Mouse (Mus musculus) kidney, embryonic 16.5 days (tissue): ENCODE data around the gene Rita1. TPM values are rescaled to one million over a fixed set of nuclear protein-coding genes. Genes with fewer than 3 reads are reported as not detected.
A peak's percentile ranks its signal among the peaks of the same experiment; 100 is the strongest.

Experiments used
- ATAC-seq: fragments of 200-750 bp; cut with Nextera tagmentation; 2 replicates; pipeline ENCODE4 v1.8.0; 2017; ENCODE audit warnings: moderate TSS enrichment; ENCODE audit not compliant: low FRiP score, low TSS enrichment
- H3K27ac ChIP-seq: fragments of 300-500 bp; sonication (generic); 2 replicates; pipeline ENCODE4 v1.5.1; 2014; ENCODE audit warnings: low read length
- H3K27me3 ChIP-seq: fragments of 300-500 bp; sonication (generic); 2 replicates; pipeline ENCODE4 v1.6.1; 2014; ENCODE audit warnings: low read length, control low read depth, mixed read lengths; ENCODE audit not compliant: insufficient read depth
- H3K36me3 ChIP-seq: fragments of 300-500 bp; sonication (generic); 2 replicates; pipeline ENCODE4 v1.6.1; 2014; ENCODE audit warnings: low read length, control low read depth, mixed read lengths; ENCODE audit not compliant: insufficient read depth
- H3K4me1 ChIP-seq: fragments of 300-500 bp; sonication (generic); 2 replicates; pipeline ENCODE4 v1.6.1; 2014; ENCODE audit warnings: low read length, control low read depth, mixed read lengths; ENCODE audit not compliant: insufficient read depth
- H3K4me2 ChIP-seq: fragments of 300-500 bp; sonication (generic); replicated peaks from 2 replicates; pipeline ENCODE4 v1.6.1; 2014; ENCODE audit warnings: low read depth, low read length
- H3K4me3 ChIP-seq: fragments of 300-500 bp; sonication (generic); 2 replicates; pipeline ENCODE4 v1.5.1; 2014; ENCODE audit warnings: mild to moderate bottlenecking, low read length
- H3K9ac ChIP-seq: fragments of 300-500 bp; sonication (generic); replicated peaks from 2 replicates; pipeline ENCODE4 v1.6.1; 2014; ENCODE audit warnings: low read length
- H3K9me3 ChIP-seq: fragments of 300-500 bp; sonication (generic); 2 replicates; pipeline ENCODE4 v1.6.1; 2016; ENCODE audit warnings: low read length, control low read depth
- WGBS: fragments of 180-500 bp; shearing (Covaris S2); extraction: QIAGEN DNeasy Blood & Tissue Kit; methylation state at CpG from one replicate; pipeline ENCODE4 v1.1.7; 2014; 5-methylcytosine and 5-hydroxymethylcytosine counted together
- polyA plus RNA-seq: library from polyadenylated mRNA; unstranded; fragments of >200 nt; fragmentation: Nextera tagmentation; extraction: Ambion mirVana; gene quantifications from 2 replicates; pipeline ENCODE4 v1.2.1, GENCODE M21; 2015

The Rita1 gene
- polyA plus RNA-seq = 18.0 and 18.4 TPM in 2 replicates

GRCm38 (mm10) chr5:120612442-120612821, at the start of gene Rita1, which contains the start of gene Ddx54:
Rita1 (minus strand) TSS chr5:120612589.
Ddx54 (plus strand) TSS chr5:120612739.
- H3K27me3 ChIP-seq = no peaks in the 10 kb centered on the region
- WGBS = under 1% methylated on average over 22 of the region's 22 CpGs
- H3K27ac ChIP-seq = peak within 1 kb of the TSS; percentile 89
- peak within 1 kb of the TSS; percentile 77 for H3K9ac ChIP-seq
- peaks cover 14% of the 10 kb centered on the region for H3K4me1 ChIP-seq
- H3K36me3 ChIP-seq = peaks cover 18% of the 10 kb centered on the region
- H3K9me3 ChIP-seq = peaks cover 4% of the 10 kb centered on the region; the same call in 1 of the 2 replicates
- peak within 1 kb of the TSS; percentile 94 for H3K4me2 ChIP-seq
- peak within 1 kb of the TSS; percentile 74 for H3K4me3 ChIP-seq
- peak; percentile 83 for ATAC-seq

GRCm38 (mm10) chr5:120660816-120661215, 48.4 kb upstream of the Rita1 start:
- Histone ChIP-seq H3K27ac (no peak overlapping the region), H3K4me2 (no peak overlapping the region), H3K9me3 (no peaks in the 10 kb centered on the region), H3K36me3 (no peaks in the 10 kb centered on the region), H3K4me3 (no peak overlapping the region), H3K27me3 (peaks cover 3% of the 10 kb centered on the region; the same call in 1 of the 2 replicates), H3K9ac (no peak overlapping the region), H3K4me1 (no peaks in the 10 kb centered on the region)
- WGBS = 68% methylated on average over 5 of the region's 5 CpGs
- no peak for ATAC-seq

GRCm38 (mm10) chr5:120656281-120656751, 43.9 kb upstream of the Rita1 start:
- Histone ChIP-seq H3K9ac (no peak overlapping the region), H3K27ac (no peak overlapping the region), H3K4me2 (no peak overlapping the region), H3K4me3 (no peak overlapping the region), H3K36me3 (no peaks in the 10 kb centered on the region), H3K9me3 (no peaks in the 10 kb centered on the region), H3K27me3 (peaks cover 3% of the 10 kb centered on the region; the same call in 1 of the 2 replicates), H3K4me1 (no peaks in the 10 kb centered on the region)
- ATAC-seq = no peak
- 86% methylated on average over 12 of the region's 12 CpGs for WGBS

- peaks cover 5% of the 10 kb centered on the region for H3K4me1 ChIP-seq
- 78% methylated on average over 2 of the region's 2 CpGs for WGBS
- H3K4me2 ChIP-seq = no peak overlapping the region
- H3K9ac ChIP-seq = no peak overlapping the region
- H3K9me3 ChIP-seq = no peaks in the 10 kb centered on the region
- no peak overlapping the region for H3K4me3 ChIP-seq
- H3K27me3 ChIP-seq = peaks cover 22% of the 10 kb centered on the region
- H3K36me3 ChIP-seq = no peaks in the 10 kb centered on the region
- ATAC-seq = no peak
- H3K27ac ChIP-seq = no peak overlapping the region
Measured at GRCm38 (mm10) chr5:120653873-120654272, 41.5 kb upstream of the Rita1 start.

GRCm38 (mm10) chr5:120652915-120653701, 40.7 kb upstream of the Rita1 start:
- Histone ChIP-seq H3K27ac (no peak overlapping the region), H3K4me3 (no peak overlapping the region), H3K9ac (no peak overlapping the region), H3K4me1 (peaks cover 13% of the 10 kb centered on the region), H3K36me3 (no peaks in the 10 kb centered on the region), H3K9me3 (no peaks in the 10 kb centered on the region), H3K4me2 (no peak overlapping the region), H3K27me3 (peaks cover 27% of the 10 kb centered on the region)
- 79% methylated on average over 28 of the region's 28 CpGs for WGBS
- ATAC-seq = no peak

GRCm38 (mm10) chr5:120651230-120651629, 38.8 kb upstream of the Rita1 start:
- Histone ChIP-seq H3K27me3 (peaks cover 26% of the 10 kb centered on the region), H3K4me3 (no peak overlapping the region), H3K4me1 (peaks cover 13% of the 10 kb centered on the region), H3K27ac (no peak overlapping the region), H3K36me3 (no peaks in the 10 kb centered on the region), H3K4me2 (no peak overlapping the region), H3K9me3 (no peaks in the 10 kb centered on the region), H3K9ac (no peak overlapping the region)
- WGBS = 47% methylated on average over 5 of the region's 5 CpGs
- ATAC-seq = no peak

GRCm38 (mm10) chr5:120649938-120650337, 37.5 kb upstream of the Rita1 start:
- H3K27ac ChIP-seq = no peak overlapping the region
- no peak overlapping the region for H3K9ac ChIP-seq
- 23% methylated on average over 13 of the region's 13 CpGs for WGBS
- H3K4me1 ChIP-seq = peaks cover 13% of the 10 kb centered on the region
- peaks cover 26% of the 10 kb centered on the region for H3K27me3 ChIP-seq
- no peaks in the 10 kb centered on the region for H3K36me3 ChIP-seq
- no peak overlapping the region for H3K4me3 ChIP-seq
- ATAC-seq = no peak
- H3K9me3 ChIP-seq = no peaks in the 10 kb centered on the region
- no peak overlapping the region for H3K4me2 ChIP-seq

GRCm38 (mm10) chr5:120649374-120649933, 37.1 kb upstream of the Rita1 start:
- peaks cover 26% of the 10 kb centered on the region for H3K27me3 ChIP-seq
- H3K4me1 ChIP-seq = peaks cover 13% of the 10 kb centered on the region
- no peaks in the 10 kb centered on the region for H3K9me3 ChIP-seq
- no peaks in the 10 kb centered on the region for H3K36me3 ChIP-seq
- ATAC-seq = peak; percentile 24
- no peak overlapping the region for H3K27ac ChIP-seq
- WGBS = 4% methylated on average over 21 of the region's 21 CpGs
- peak overlapping the region; percentile 12; the same call in 1 of the 2 replicates for H3K9ac ChIP-seq
- peak overlapping the region; percentile 38 for H3K4me3 ChIP-seq
- peak overlapping the region; percentile 63 for H3K4me2 ChIP-seq

GRCm38 (mm10) chr5:120648569-120649373, 36.4 kb upstream of the Rita1 start, which contains the start of gene Rasal1:
Rasal1 (plus strand) TSS chr5:120648812.
- H3K27ac ChIP-seq = no peak within 1 kb of the TSS
- peaks cover 26% of the 10 kb centered on the region for H3K27me3 ChIP-seq
- WGBS = under 1% methylated on average over 52 of the region's 53 CpGs
- peak within 1 kb of the TSS; percentile 38 for H3K4me3 ChIP-seq
- peak within 1 kb of the TSS; percentile 24 for H3K9ac ChIP-seq
- no peaks in the 10 kb centered on the region for H3K36me3 ChIP-seq
- peak; percentile 58 for ATAC-seq
- H3K9me3 ChIP-seq = no peaks in the 10 kb centered on the region
- peak within 1 kb of the TSS; percentile 63 for H3K4me2 ChIP-seq
- H3K4me1 ChIP-seq = peaks cover 14% of the 10 kb centered on the region
